In the genomic region with DNA sequence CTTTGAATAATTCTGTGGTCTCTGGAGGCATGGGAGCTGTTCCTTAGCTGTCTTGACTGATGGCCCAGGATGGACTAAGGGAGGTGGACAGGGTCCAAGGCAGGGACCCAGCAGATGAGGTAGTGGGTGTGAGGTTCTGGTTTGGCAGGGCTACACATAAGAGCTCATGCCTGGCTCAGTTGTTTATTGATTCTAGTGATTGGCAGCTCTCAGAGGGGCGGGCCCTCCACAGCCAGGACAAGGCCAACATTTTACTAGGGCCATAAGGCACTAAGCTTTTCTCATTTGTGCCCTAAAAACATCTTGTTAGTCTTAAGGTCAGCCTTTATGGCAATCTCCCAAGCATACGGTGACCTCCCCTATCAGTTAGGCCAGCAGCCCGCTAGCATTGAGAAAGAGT, we compare ENCODE assay signal across 16 mouse cellular contexts. TPM values are rescaled to one million over a fixed set of nuclear protein-coding genes. Genes with fewer than 3 reads are reported as not detected.
A peak's percentile ranks its signal among the peaks of the same experiment; 100 is the strongest.
DNase-seq lines count a peak whose midpoint lies in the region.
"Had no signal": no experiment of that assay in that cellular context is flagged by ENCODE, and none has a peak within 500 bp of the region (broad histone marks: within the 10 kb centered on the region; RNA-seq: fewer than 3 reads in every experiment).

No protein-coding gene starts in this region.

- peak; percentile 88 for DNase-seq in heart, adult 11 months
- no peak for DNase-seq in heart, postnatal 25 days (ENCODE audit: low spot score)
- peak; percentile 35 for DNase-seq in testis, postnatal 10 days (ENCODE audit: low spot score)
- DNase-seq in testis, postnatal 14 days (ENCODE audit: low spot score) = no peak
- DNase-seq in gastrocnemius, postnatal 10 days = peak; percentile 19
- peak; percentile 59 for DNase-seq in skeletal muscle tissue, adult 2 months (ENCODE audit: low read depth, low spot score)
- no peak for DNase-seq in thymus, postnatal 4 days
- DNase-seq in T-cell, adult 2 months (ENCODE audit: low spot score) = no peak
- DNase-seq: adrenal gland, postnatal 25 days; cerebellum, adult 2 months; embryo, embryonic 11 days; heart, adult 2 months; kidney, adult 18-20 months had no signal

- intact Hi-C loops in heart, postnatal 25 days (cut with DNase I) = no loop called here

RNA-seq across cellular contexts. Expression of gene Wasf3, which starts 47.0 kb away (rescaled TPM):
- total RNA-seq in heart, postnatal 25 days (2021) = under 1 TPM; 0.44 to 0.48 TPM
- 1 to 10 TPM; 1.6 TPM for total RNA-seq in gastrocnemius, postnatal 10 days (2021)
- total RNA-seq: CH12.LX had no signal

RNA-seq across cellular contexts. Expression of gene Gm6408, which starts 49.9 kb away (rescaled TPM):
- total RNA-seq in heart, postnatal 25 days (2021) = not detected
- not detected for total RNA-seq in gastrocnemius, postnatal 10 days (2021)
- total RNA-seq: adrenal gland, adult 18-20 months; adrenal gland, postnatal 25 days; CH12.LX; heart, adult 2 months; heart, postnatal 14 days had no signal

RNA-seq across cellular contexts. Expression of gene Gm6370, which starts 59.3 kb away (rescaled TPM):
- not detected for total RNA-seq in heart, postnatal 25 days (2021)
- total RNA-seq in gastrocnemius, postnatal 10 days (2021) = not detected
- total RNA-seq: adrenal gland, adult 18-20 months; adrenal gland, postnatal 25 days; CH12.LX; heart, adult 2 months; heart, postnatal 14 days had no signal

Comparison
In these comparisons a context has a peak if more than half of its experiments do, and no peak if none do; other contexts are left out.
1. DNase-seq: peak in heart, adult 11 months (single experiment), testis, postnatal 10 days (single experiment), gastrocnemius, postnatal 10 days (single experiment) and skeletal muscle tissue, adult 2 months (single experiment); none in heart, postnatal 25 days (single experiment), testis, postnatal 14 days (single experiment), thymus, postnatal 4 days (single experiment) and T-cell, adult 2 months (single experiment).